Mouse (Mus musculus) bone marrow, adult 2 months (tissue): ENCODE measurements around the gene Islr.

Source experiments
- CTCF ChIP-seq: fragments of 200-500 bp; IDR thresholded peaks from 2 replicates; pipeline ENCODE4 v1.5.1; 2011; ENCODE audit warnings: low read length, control low read depth; ENCODE audit not compliant: control insufficient read depth, insufficient read depth
- POLR2A ChIP-seq: fragments of 200-500 bp; IDR thresholded peaks from 2 replicates; pipeline ENCODE4 v1.6.1; 2011; ENCODE audit warnings: low read depth, mild to moderate bottlenecking, control low read depth, low read length, borderline replicate concordance; ENCODE audit not compliant: control insufficient read depth

- no peak for TF ChIP-seq POLR2A
- no peak for TF ChIP-seq CTCF
Observed at GRCm38 (mm10) chr9:58174818-58175251, 29.3 kb downstream of the Islr start.
